Mouse (Mus musculus) urinary bladder, postnatal 4 days (tissue): ENCODE data around the gene Mettl16.

Experiments used
- DNase-seq, 2 experiments: peaks; one replicate each; pipeline ENCODE4 v3.0.0; 2021 to 2022; ENCODE audit warnings: low spot score in 2 of 2

Mettl16 gene

DNA sequence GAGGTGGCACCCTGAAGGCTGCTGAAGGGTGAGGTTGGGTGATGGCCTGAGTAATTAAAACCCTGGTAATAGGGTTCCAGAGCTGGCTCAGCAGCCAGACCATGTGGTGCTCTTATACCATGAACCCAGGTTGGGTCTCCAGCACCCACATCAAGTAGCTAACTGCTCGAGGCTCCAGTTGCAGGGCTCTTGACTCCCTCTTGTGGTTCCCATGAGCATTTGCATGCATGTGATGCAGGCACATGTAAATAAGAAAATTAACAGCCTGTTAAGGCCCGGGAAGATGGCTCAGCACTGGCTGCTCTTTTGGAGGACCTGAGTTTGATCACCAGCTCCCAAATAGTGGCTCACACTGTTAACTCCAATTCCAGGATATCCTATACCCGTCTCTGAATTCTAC, 75.2 kb downstream of the Mettl16 start:
- DNase-seq, result no peak

DNA sequence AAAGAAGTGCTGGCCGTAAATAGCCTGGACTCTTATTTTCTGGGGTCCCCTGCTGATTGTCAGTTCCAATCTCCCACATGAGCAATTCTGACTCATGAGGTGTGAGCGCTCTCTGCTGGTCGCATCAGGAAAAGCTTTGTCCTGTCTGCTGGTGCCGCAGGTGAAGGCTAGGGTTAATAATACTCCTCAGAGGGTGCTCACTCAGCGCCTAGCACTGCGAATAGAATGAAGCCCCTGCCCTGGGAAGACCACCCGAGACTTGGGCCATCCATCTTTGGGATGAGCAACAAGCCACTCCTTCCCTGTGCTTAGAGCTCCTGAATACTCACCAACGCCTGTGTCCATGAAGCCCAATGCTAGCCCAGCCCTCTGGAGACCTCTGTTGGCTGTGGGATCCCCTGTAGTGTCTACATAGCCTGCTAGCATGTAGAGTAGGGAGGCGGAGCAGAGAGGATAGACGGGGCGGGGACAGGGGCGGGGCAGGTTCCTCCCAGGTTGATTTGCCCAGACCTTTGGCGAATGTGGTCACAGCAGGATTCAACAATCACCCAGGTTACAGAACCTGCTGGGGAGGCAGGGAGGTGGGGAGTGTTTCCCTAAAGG, 77.4 kb downstream of the Mettl16 start:
- DNase-seq, result peak; percentile 50 to 74

- DNase-seq, result no peak
These were observed 80.5 kb downstream of the Mettl16 start for GRCm38 (mm10) chr11:74850998-74851661.

DNA sequence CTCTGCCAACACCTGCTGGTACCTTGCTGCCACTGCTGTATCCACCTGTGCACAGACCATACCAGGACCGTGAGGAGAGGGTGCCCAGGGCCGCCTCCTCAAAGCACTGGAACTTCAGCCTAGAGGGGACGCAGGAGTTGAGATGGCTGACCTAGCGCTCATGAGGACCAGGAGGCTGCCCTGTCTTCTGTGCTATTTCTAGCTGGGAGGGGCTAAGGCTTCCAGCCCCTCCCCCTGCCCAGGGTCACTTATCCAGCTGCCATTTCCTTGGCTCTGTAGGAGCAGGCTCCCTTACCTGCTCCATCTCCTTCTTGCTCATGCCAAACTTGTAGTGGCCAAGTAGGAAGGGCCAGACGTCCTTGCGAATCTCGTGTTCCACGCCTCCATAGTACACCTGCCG, 87.1 kb downstream of the Mettl16 start:
- no peak for DNase-seq

DNA sequence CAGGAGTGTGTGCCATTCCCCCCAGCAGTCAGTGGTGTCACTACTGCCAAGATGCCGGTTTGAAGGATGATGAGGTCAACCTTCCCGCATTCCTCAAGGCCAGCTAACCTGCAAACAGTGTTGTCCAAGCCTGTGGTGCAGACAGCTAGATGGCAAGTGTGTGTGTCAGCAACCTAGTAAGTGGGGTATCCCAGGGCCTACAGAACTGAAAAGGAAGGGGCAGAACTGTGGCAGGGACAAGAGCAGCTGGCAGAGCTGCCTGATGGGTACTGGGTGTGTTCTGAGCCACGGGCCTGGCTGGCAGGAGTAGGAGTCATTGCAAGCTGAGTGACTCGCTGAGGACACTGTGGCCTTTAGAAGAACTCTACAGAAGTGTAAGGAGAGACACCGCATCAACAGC, 91.5 kb downstream of the Mettl16 start:
- DNase-seq, result no peak

GRCm38 (mm10) chr11:74863471-74863870, 92.8 kb downstream of the Mettl16 start:
- no peak for DNase-seq

GRCm38 (mm10) chr11:74864421-74864820, 93.8 kb downstream of the Mettl16 start:
- no peak for DNase-seq

GRCm38 (mm10) chr11:74865252-74865651, 94.6 kb downstream of the Mettl16 start:
- no peak for DNase-seq

GRCm38 (mm10) chr11:74866640-74867039, 96.0 kb downstream of the Mettl16 start:
- DNase-seq, result peak; percentile 78 to 81

- DNase-seq, result no peak
These were observed 96.6 kb downstream of the Mettl16 start for GRCm38 (mm10) chr11:74867181-74867580.

- no peak for DNase-seq
These were observed 97.6 kb downstream of the Mettl16 start for GRCm38 (mm10) chr11:74868046-74868760.

GRCm38 (mm10) chr11:74869603-74870002, 99.0 kb downstream of the Mettl16 start:
- DNase-seq, result no peak

GRCm38 (mm10) chr11:74870544-74870943, 99.9 kb downstream of the Mettl16 start:
- DNase-seq, result no peak

DNA sequence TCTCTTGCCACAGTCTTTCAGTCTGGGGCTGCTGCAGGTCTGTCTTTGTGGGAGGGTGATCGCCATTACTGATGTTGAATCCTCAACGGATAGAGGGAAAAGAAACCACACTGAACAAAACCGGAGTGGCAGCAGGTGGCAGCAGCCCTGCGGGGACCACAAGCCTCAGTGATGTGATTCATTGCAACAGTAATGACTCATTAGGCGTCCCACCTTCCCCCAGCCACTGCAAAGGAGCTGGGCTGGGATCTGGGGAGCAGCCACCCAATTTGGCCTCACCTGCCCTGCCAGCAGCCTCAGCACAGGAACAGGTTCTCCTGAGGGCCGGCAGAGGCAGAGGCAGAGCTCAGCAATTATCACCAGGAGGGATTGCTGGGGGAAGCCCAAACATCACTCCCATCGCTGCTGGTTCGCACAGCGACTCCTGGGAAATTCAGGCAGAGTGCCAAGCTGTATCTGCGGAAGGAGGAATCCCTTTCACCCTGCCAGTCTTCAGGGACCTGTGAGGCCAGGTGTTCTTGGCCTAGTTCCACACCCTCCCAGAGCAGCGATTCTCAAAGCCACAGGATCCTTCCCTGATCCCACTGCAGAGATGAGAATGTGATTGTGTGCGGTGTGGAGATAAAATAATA, 100.5 kb downstream of the Mettl16 start:
- DNase-seq, result peak in 1 of 2 experiments; percentile 35

GRCm38 (mm10) chr11:74874630-74875029, 104.0 kb downstream of the Mettl16 start:
- DNase-seq, result no peak

DNA sequence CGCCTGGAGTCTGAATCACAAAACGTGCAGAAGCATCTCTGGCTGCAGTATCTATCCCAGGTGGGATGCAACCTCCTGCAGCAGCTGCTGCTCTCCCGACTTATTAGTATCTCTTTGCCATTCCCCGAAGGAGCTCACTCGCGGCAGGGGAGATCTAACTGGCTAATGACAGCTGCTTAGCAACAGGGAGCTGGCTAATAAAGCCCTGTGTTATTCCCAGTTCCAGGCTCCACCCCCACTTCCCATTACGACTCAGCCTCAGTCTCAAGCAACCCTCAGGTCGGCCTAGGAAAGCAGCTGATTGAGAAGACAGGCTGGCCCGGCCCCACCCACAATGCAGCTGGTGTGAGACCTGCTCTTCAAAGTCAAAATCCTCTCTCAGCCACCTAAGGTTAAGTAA, 106.2 kb downstream of the Mettl16 start:
- peak in 1 of 2 experiments; percentile 38 for DNase-seq
